Mouse (Mus musculus) ZHBTc4 (cell line): Measurements from ENCODE around the gene Gng5.

Experiments
- DNase-seq: peaks from one replicate; pipeline ENCODE4 v3.0.0-alpha.2; 2011; ENCODE audit warnings: low read depth, low spot score

Gene Gng5

GRCm38 (mm10) chr3:146540521-146541273, 41.1 kb downstream of the Gng5 start:
- DNase-seq: no peak

- DNase-seq: peak; percentile 44
Measured at GRCm38 (mm10) chr3:146543632-146544031, 44.0 kb downstream of the Gng5 start.

- no peak for DNase-seq
Measured at GRCm38 (mm10) chr3:146554816-146555215, 55.2 kb downstream of the Gng5 start.
